ENCODE assay signal across 7 mouse cellular contexts in the genomic region with DNA sequence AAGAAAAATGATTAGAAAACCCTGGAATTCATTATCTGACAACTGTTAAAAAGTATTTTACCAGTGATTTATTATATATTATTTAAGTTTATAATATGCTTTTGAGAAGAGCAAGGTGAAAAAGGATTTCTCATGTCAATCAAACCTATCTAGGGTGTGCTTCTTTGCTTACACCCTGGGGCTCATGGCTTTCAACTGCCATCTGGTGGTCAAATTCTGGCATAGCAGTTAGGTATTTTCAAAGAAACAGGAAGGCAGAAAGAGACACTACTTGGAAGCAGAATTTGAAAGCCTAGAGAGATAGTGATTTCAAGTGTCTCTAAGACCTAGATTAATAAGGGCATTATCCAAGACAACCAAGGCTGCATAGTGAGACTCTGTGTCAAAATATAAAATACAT.
A peak's percentile ranks its signal among the peaks of the same experiment; 100 is the strongest.
DNase-seq lines count a peak whose midpoint lies in the region; ATAC-seq and TF ChIP-seq lines count a peak whose summit lies in the region.

No protein-coding gene starts in this region.

- no peak for TF ChIP-seq EP300 in CH12.LX (IDR thresholded peaks at IDR 0.05; ENCODE audit: low read length)
- TF ChIP-seq EP300 in lung, postnatal 0 days (IDR thresholded peaks at IDR 0.05): no peak

- H3K27me3 ChIP-seq in CH12.LX (replicated peaks): no peaks in the 10 kb centered on the region
- no peaks in the 10 kb centered on the region; the same call in 1 of the 2 replicates for H3K27me3 ChIP-seq in embryonic facial prominence, embryonic 10.5 days (replicated peaks; ENCODE audit: low read depth, poor library complexity, severe bottlenecking)
- H3K27me3 ChIP-seq in lung, postnatal 0 days (replicated peaks; ENCODE audit: insufficient read depth, low read length): no peaks in the 10 kb centered on the region

- TF ChIP-seq RAD21 in CH12.LX (IDR thresholded peaks at IDR 0.05; ENCODE audit: low read depth, low read length): peak; percentile 60

- H3K9ac ChIP-seq in CH12.LX (ENCODE audit: insufficient read depth, low read depth): no peak overlapping the region
- H3K9ac ChIP-seq in lung, postnatal 0 days (replicated peaks; ENCODE audit: low read depth): no peak overlapping the region

- ATAC-seq in lung, postnatal 0 days: no peak

- peak; percentile 12 to 24 for DNase-seq in kidney, adult 8-10 months
- DNase-seq in kidney, adult 18-20 months: no peak
- DNase-seq in CH12.LX (ENCODE audit: extremely low read depth): peak; percentile 46
- peak; percentile 31 for DNase-seq in MEL-GATA-1-ER (ENCODE audit: extremely low read depth, low read depth)
- peak; percentile 11 for DNase-seq in embryonic facial prominence, embryonic 10.5 days (ENCODE audit: low spot score)
- DNase-seq in lung, postnatal 0 days (ENCODE audit: low spot score): peak; percentile 4
- DNase-seq in spleen, adult 18-20 months: no peak

- H3K4me3 ChIP-seq in CH12.LX (replicated peaks in 1 of 3; ENCODE audit: low read depth in 2 of 3, low read length in 2 of 3, poor library complexity in 1 of 3): no peak overlapping the region
- H3K4me3 ChIP-seq in embryonic facial prominence, embryonic 10.5 days: no peak overlapping the region
- H3K4me3 ChIP-seq in lung, postnatal 0 days (ENCODE audit: low read depth, low read length): no peak overlapping the region

- no peaks in the 10 kb centered on the region for H3K4me1 ChIP-seq in CH12.LX (ENCODE audit: control insufficient read depth in 1 of 2, insufficient read depth in 2 of 2)
- H3K4me1 ChIP-seq in embryonic facial prominence, embryonic 10.5 days: no peaks in the 10 kb centered on the region
- H3K4me1 ChIP-seq in lung, postnatal 0 days (ENCODE audit: insufficient read depth, low read depth, low read length): no peaks in the 10 kb centered on the region

- no peak overlapping the region for H3K27ac ChIP-seq in CH12.LX (ENCODE audit: insufficient read depth, low read depth)
- H3K27ac ChIP-seq in embryonic facial prominence, embryonic 10.5 days (replicated peaks): no peak overlapping the region
- H3K27ac ChIP-seq in lung, postnatal 0 days (ENCODE audit: low read length): no peak overlapping the region

- in situ Hi-C loops in CH12.LX (cut with MboI; ENCODE audit: low pct_ligation_motif_present, low pct_unique_long_range_greater_than_20kb, low sequenced_read_pairs): no loop called here

- peak; percentile 18 to 61; a peak in 2 of 4 replicates for TF ChIP-seq CTCF in CH12.LX (conservative IDR thresholded peaks at IDR 0.05 in 1 of 2, IDR thresholded peaks at IDR 0.05 in 1 of 2; ENCODE audit: low read depth in 2 of 2, low read length in 2 of 2)
- peak; percentile 76 for TF ChIP-seq CTCF in lung, postnatal 0 days (IDR thresholded peaks at IDR 0.05)

- no peak for TF ChIP-seq POLR2A in CH12.LX (IDR thresholded peaks at IDR 0.05; ENCODE audit: low read depth, low read length)

- H3K4me2 ChIP-seq in CH12.LX (ENCODE audit: insufficient read depth, low read depth, poor library complexity, severe bottlenecking): no peak overlapping the region
- H3K4me2 ChIP-seq in lung, postnatal 0 days (replicated peaks; ENCODE audit: low read depth, low read length): no peak overlapping the region

- dilution Hi-C loops in CH12.LX (cut with MboI; ENCODE audit: extremely low pct_ligation_motif_present, extremely low pct_unique_long_range_greater_than_20kb, low sequenced_read_pairs): no loop called here

- no peaks in the 10 kb centered on the region for H3K36me3 ChIP-seq in CH12.LX (replicated peaks in 1 of 2; ENCODE audit: control insufficient read depth in 1 of 2, insufficient read depth in 1 of 2, low read length in 1 of 2)
- no peaks in the 10 kb centered on the region for H3K36me3 ChIP-seq in embryonic facial prominence, embryonic 10.5 days (replicated peaks)
- H3K36me3 ChIP-seq in lung, postnatal 0 days (ENCODE audit: insufficient read depth, low read length): no peaks in the 10 kb centered on the region

- no peaks in the 10 kb centered on the region for H3K79me2 ChIP-seq in CH12.LX (replicated peaks; ENCODE audit: control insufficient read depth, extremely low read depth, insufficient read depth, poor library complexity, severe bottlenecking)

- H3K9me3 ChIP-seq in CH12.LX (replicated peaks; ENCODE audit: low read length): no peaks in the 10 kb centered on the region
- H3K9me3 ChIP-seq in embryonic facial prominence, embryonic 10.5 days: no peaks in the 10 kb centered on the region
- H3K9me3 ChIP-seq in lung, postnatal 0 days (ENCODE audit: low read length): no peaks in the 10 kb centered on the region

TF ChIP-seq in CH12.LX, 34 proteins besides CTCF, POLR2A, EP300 and RAD21:
- TF ChIP-seq TCF12 (IDR thresholded peaks at IDR 0.05; ENCODE audit: low read depth, low read length) (no peak), BHLHE40 (IDR thresholded peaks at IDR 0.05; ENCODE audit: low read depth, low read length) (no peak), SMC3 (IDR thresholded peaks at IDR 0.05; ENCODE audit: low read depth, low read length) (peak; percentile 58), ZC3H11A (IDR thresholded peaks at IDR 0.05; ENCODE audit: low read depth, low read length) (no peak)
TF ChIP-seq in CH12.LX: peak in this region for 1.

Comparison
In these comparisons a context has a peak if more than half of its experiments do, and no peak if none do; other contexts are left out.
1. DNase-seq: peak in kidney, adult 8-10 months (2 of 2), CH12.LX (single experiment), MEL-GATA-1-ER (single experiment), embryonic facial prominence, embryonic 10.5 days (single experiment) and lung, postnatal 0 days (single experiment); none in kidney, adult 18-20 months (single experiment) and spleen, adult 18-20 months (0 of 2).